Mouse (Mus musculus) limb, embryonic 14.5 days (tissue): ENCODE data around the gene Gigyf1. TPM values are rescaled to one million over a fixed set of nuclear protein-coding genes. Genes with fewer than 3 reads are reported as not detected.

Source experiments
- ATAC-seq: fragments of 200-750 bp; cut with Nextera tagmentation; 2 replicates; pipeline ENCODE4 v1.8.0; 2017; ENCODE audit warnings: low read depth, moderate number of reproducible peaks, moderate TSS enrichment; ENCODE audit not compliant: low FRiP score
- DNase-seq: peaks from one replicate; pipeline ENCODE4 v3.0.0-alpha.2; 2015; ENCODE audit warnings: low spot score
- H3K27ac ChIP-seq: fragments of 300-500 bp; sonication (generic); replicated peaks from 2 replicates; pipeline ENCODE4 v1.5.1; 2014; ENCODE audit warnings: low read depth, mild to moderate bottlenecking, low read length, moderate library complexity, mixed read lengths
- H3K27me3 ChIP-seq: fragments of 300-500 bp; sonication (generic); 2 replicates; pipeline ENCODE4 v1.6.1; 2014; ENCODE audit warnings: low read length, mixed read lengths; ENCODE audit not compliant: control insufficient read depth, insufficient read depth
- H3K36me3 ChIP-seq: fragments of 300-500 bp; sonication (generic); 2 replicates; pipeline ENCODE4 v1.6.1; 2014; ENCODE audit warnings: mild to moderate bottlenecking, low read length, moderate library complexity, mixed read lengths; ENCODE audit not compliant: control insufficient read depth, insufficient read depth
- H3K4me1 ChIP-seq: fragments of 300-500 bp; sonication (generic); 2 replicates; pipeline ENCODE4 v1.6.1; 2014; ENCODE audit warnings: antibody characterized with exemption, low read length, mixed read lengths; ENCODE audit not compliant: control insufficient read depth, insufficient read depth
- H3K4me2 ChIP-seq: fragments of 300-500 bp; sonication (generic); replicated peaks from 2 replicates; pipeline ENCODE4 v1.6.1; 2014; ENCODE audit warnings: low read depth, mild to moderate bottlenecking, low read length, moderate library complexity; ENCODE audit not compliant: severe bottlenecking
- H3K4me3 ChIP-seq: fragments of 300-500 bp; sonication (generic); replicated peaks from 2 replicates; pipeline ENCODE4 v1.5.1; 2014; ENCODE audit warnings: low read length
- H3K9ac ChIP-seq: fragments of 300-500 bp; sonication (generic); 2 replicates; pipeline ENCODE4 v1.6.1; 2014; ENCODE audit warnings: mild to moderate bottlenecking, low read depth, low read length, moderate library complexity; ENCODE audit not compliant: severe bottlenecking
- H3K9me3 ChIP-seq: fragments of 300-500 bp; sonication (generic); 2 replicates; pipeline ENCODE4 v1.6.1; 2016; ENCODE audit warnings: low read length; ENCODE audit not compliant: control insufficient read depth
- POLR2A ChIP-seq: fragments of 200-500 bp; IDR thresholded peaks from 2 replicates; pipeline ENCODE4 v1.8.0; 2012; ENCODE audit warnings: inconsistent platforms, mild to moderate bottlenecking, moderate library complexity, borderline replicate concordance; ENCODE audit not compliant: insufficient read depth, insufficient read length; ENCODE audit errors: extremely low read depth
- WGBS: fragments of 180-500 bp; shearing (Covaris S2); extraction: QIAGEN DNeasy Blood & Tissue Kit; methylation state at CpG from one replicate; pipeline ENCODE4 v1.1.7; 2014; 5-methylcytosine and 5-hydroxymethylcytosine counted together
- polyA plus RNA-seq, 2 experiments: library from polyadenylated mRNA; depleted of rRNA in 1 of 2; stranded (reverse) in 1 of 2; unstranded in 1 of 2; fragments of >200 nt; fragmentation: Nextera tagmentation in 1 of 2; extraction: Ambion mirVana in 1 of 2; gene quantifications; 2 replicates each; pipeline versions ENCODE4 v1.2.1 to v1.2.3; 2012 to 2014

The Gigyf1 gene
- polyA plus RNA-seq, 2 experiments, result 11.8 to 45.1 TPM

DNA sequence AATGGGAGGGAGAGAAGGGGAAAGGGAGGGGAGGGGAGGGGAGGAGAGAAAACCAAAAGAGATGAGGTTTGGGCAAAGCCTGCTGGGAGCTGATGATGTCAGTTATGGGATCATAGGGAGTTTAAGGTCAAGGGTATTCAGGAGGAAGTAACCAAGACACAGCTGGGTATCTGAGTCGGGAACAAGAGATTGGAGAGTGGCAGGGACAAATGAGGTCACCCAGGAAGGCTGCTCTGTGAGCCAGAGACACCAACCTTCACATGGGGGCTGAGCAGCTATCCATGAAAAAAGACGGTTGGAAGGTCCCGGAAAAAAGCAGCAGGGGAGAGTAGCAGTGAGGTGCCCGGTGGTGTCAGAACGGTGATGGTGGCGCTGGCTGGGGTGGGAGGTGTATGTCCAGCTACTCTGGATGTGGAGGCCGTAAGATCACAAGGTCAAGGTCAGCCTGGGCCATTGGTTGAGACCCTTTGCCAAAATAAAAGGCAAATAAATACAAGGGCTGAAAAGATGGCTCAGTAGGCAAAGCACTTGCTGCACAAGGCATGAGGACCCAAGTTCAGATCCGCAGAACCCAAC is 50.0 kb downstream of the Gigyf1 start:
- ATAC-seq (no peak), DNase-seq (no peak)
- H3K9me3 ChIP-seq, result no peaks in the 10 kb centered on the region
- no peaks in the 10 kb centered on the region for H3K27me3 ChIP-seq
- H3K36me3 ChIP-seq, result no peaks in the 10 kb centered on the region
- 85% methylated on average over 8 of the region's 8 CpGs for WGBS
- no peak overlapping the region for H3K9ac ChIP-seq
- TF ChIP-seq POLR2A, result no peak
- H3K27ac ChIP-seq, result no peak overlapping the region
- no peak overlapping the region for H3K4me2 ChIP-seq
- no peak overlapping the region for H3K4me3 ChIP-seq
- no peaks in the 10 kb centered on the region for H3K4me1 ChIP-seq

DNA sequence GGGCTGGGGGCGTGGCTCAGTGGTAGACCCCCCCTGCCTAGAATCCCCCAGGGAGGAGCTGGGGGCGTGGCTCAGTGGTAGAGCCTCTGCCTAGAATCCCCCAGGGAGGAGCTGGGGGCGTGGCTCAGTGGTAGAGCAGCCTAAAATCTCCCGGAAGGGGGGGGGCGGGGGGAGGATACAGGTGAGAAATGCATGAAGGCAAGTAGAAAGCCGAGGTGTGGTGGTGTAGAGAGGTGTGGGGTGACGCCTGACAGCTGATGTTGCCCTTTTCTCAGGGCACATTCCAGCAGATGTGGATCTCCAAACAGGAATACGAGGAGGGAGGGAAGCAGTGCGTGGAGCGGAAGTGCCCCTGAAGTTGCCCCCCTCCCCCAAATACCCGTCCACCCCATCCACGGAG is 50.7 kb downstream of the Gigyf1 start:
- 64% methylated on average over 12 of the region's 12 CpGs for WGBS
- H3K4me1 ChIP-seq, result no peaks in the 10 kb centered on the region
- DNase-seq, result no peak
- H3K9me3 ChIP-seq, result no peaks in the 10 kb centered on the region
- peaks cover 3% of the 10 kb centered on the region; the same call in 1 of the 2 replicates for H3K27me3 ChIP-seq
- no peak for TF ChIP-seq POLR2A
- no peak overlapping the region for H3K27ac ChIP-seq
- no peaks in the 10 kb centered on the region for H3K36me3 ChIP-seq
- H3K9ac ChIP-seq, result no peak overlapping the region
- ATAC-seq, result no peak
- no peak overlapping the region for H3K4me3 ChIP-seq
- no peak overlapping the region for H3K4me2 ChIP-seq

DNA sequence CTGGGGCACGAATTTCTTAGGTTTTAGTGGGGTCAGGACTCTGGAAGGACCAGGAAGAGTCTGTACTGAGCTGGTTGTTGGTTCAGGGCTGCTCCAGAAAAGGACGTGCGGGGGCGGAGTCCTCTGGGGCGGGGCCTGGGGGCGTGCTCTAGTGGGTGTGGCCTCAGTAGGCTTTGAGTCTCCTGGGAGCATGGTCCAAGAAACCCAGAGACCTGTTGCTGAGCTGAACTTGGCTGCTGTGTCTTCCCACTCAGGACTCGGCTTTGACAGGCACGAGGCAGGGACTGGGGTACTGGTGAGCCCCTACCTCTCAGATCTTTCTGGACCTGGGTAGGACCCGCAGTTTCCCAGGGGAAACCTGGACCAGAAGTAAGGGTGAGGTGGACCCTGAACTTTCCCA is 51.3 kb downstream of the Gigyf1 start, which contains the start of gene Tfr2:
Gene Tfr2 (plus strand): TSS at position 176 of the 400 bp plus-strand sequence.
- WGBS, result 30% methylated on average over 9 of the region's 9 CpGs
- Histone ChIP-seq H3K4me3 (no peak within 1 kb of the TSS), H3K9ac (no peak within 1 kb of the TSS), H3K4me2 (no peak within 1 kb of the TSS), H3K27ac (no peak within 1 kb of the TSS), H3K9me3 (no peaks in the 10 kb centered on the region), H3K36me3 (no peaks in the 10 kb centered on the region), H3K4me1 (no peaks in the 10 kb centered on the region), H3K27me3 (peaks cover 9% of the 10 kb centered on the region; the same call in 1 of the 2 replicates)
- no peak for TF ChIP-seq POLR2A
- no peak for ATAC-seq
- no peak for DNase-seq

DNA sequence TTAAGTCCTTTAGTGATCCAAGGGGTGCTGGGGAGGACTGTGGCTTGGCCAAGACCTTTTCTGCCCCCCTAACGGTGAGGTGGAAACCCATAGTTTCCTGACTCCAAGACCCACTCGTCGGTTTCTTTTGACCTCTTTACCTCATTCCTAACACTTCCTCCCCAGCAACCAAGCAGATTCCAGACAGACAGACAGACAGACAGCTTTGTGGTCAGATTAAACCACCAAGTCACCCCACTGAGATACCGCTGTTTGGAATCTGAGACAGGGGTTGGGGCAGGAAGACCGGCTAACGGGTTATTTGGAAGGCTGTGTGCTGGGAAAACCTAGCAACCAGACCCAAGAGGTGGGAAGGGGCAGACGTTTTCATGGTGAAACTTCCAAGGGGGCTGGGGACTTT is 51.8 kb downstream of the Gigyf1 start:
- Histone ChIP-seq H3K27me3 (peaks cover 12% of the 10 kb centered on the region; the same call in 1 of the 2 replicates), H3K27ac (no peak overlapping the region), H3K9me3 (peaks cover 3% of the 10 kb centered on the region; the same call in 1 of the 2 replicates), H3K4me1 (no peaks in the 10 kb centered on the region), H3K9ac (no peak overlapping the region), H3K4me2 (no peak overlapping the region), H3K36me3 (no peaks in the 10 kb centered on the region), H3K4me3 (no peak overlapping the region)
- ATAC-seq (no peak), DNase-seq (no peak)
- TF ChIP-seq POLR2A, result no peak
- 50% methylated on average over 7 of the region's 7 CpGs for WGBS

DNA sequence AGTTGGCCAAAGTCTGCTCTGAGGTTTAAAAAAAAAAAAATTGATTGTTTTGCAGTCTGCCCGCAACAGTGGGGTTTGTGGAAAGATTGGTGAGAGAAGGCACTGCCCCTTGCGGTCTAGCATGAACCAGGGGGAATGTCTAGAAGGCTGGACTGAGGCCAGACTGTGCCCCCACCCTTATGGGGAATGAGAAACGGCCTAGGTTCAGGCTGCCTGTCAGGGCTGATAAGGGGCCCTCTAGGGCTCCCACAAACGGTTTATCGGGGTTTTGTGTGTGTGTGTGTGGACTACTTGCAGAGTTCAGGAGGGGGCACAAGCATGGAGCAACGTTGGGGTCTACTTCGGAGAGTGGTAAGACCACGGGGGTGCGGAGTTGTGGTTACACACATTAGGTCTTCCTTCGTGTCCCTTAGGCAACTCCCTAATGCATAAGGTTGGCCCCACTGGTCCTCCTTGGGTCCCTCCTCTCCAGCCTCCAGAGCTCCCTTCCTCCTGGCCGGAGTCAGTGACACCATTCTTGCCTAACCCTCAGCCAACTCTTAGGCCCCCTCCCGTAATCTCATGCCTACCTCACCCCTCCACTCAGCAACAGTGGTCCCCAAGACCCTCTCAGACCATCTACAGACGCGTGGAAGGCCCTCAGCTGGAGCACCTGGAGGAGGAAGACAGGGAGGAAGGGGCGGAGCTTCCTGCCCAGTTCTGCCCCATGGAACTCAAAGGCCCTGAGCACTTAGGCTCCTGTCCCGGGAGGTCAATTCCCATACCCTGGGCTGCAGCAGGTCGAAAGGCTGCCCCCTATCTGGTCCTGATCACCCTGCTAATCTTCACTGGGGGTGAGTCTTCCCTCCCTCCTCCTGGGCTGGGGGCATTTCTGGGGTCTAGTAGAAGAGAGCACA is 52.6 kb downstream of the Gigyf1 start:
- ATAC-seq (no peak), DNase-seq (no peak)
- Histone ChIP-seq H3K9me3 (peaks cover 3% of the 10 kb centered on the region; the same call in 1 of the 2 replicates), H3K4me3 (no peak overlapping the region), H3K9ac (no peak overlapping the region), H3K4me1 (no peaks in the 10 kb centered on the region), H3K27ac (no peak overlapping the region), H3K27me3 (peaks cover 12% of the 10 kb centered on the region; the same call in 1 of the 2 replicates), H3K4me2 (no peak overlapping the region), H3K36me3 (no peaks in the 10 kb centered on the region)
- 77% methylated on average over 16 of the region's 17 CpGs for WGBS
- no peak for TF ChIP-seq POLR2A
